Mouse (Mus musculus) hindbrain, embryonic 10.5 days (tissue): ENCODE measurements around the gene Vmn1r59. TPM values are rescaled to one million over a fixed set of nuclear protein-coding genes. Genes with fewer than 3 reads are reported as not detected.
"Not testable (repeated sequence)": the region's sequence is repeated elsewhere in the genome, so short reads cannot be mapped to it uniquely, and the experiment has no call there.

Experiments
- DNase-seq: peaks from one replicate; pipeline ENCODE4 v3.0.0-alpha.2; 2017; ENCODE audit warnings: low spot score
- H3K27ac ChIP-seq: fragments of 300-500 bp; sonication (generic); 2 replicates; pipeline ENCODE4 v1.5.1; 2016; ENCODE audit warnings: mild to moderate bottlenecking, moderate library complexity
- H3K27me3 ChIP-seq: fragments of 300-500 bp; sonication (generic); 2 replicates; pipeline ENCODE4 v1.6.1; 2016; ENCODE audit warnings: mild to moderate bottlenecking; ENCODE audit not compliant: poor library complexity, insufficient read depth, severe bottlenecking
- H3K36me3 ChIP-seq: fragments of 300-500 bp; sonication (generic); 2 replicates; pipeline ENCODE4 v1.6.1; 2016; ENCODE audit warnings: mild to moderate bottlenecking, moderate library complexity
- H3K4me1 ChIP-seq: fragments of 300-500 bp; sonication (generic); replicated peaks from 2 replicates; pipeline ENCODE4 v1.6.1; 2016; ENCODE audit warnings: mild to moderate bottlenecking
- H3K4me3 ChIP-seq: fragments of 300-500 bp; sonication (generic); 2 replicates; pipeline ENCODE4 v1.5.1; 2016; ENCODE audit warnings: mild to moderate bottlenecking, moderate library complexity
- H3K9me3 ChIP-seq: fragments of 300-500 bp; sonication (generic); 2 replicates; pipeline ENCODE4 v1.6.1; 2016; ENCODE audit warnings: mild to moderate bottlenecking, moderate library complexity
- WGBS: fragments of 180-500 bp; shearing (Covaris S2); methylation state at CpG from one replicate; pipeline ENCODE4 v1.1.7; 2016; 5-methylcytosine and 5-hydroxymethylcytosine counted together
- polyA plus RNA-seq: library from polyadenylated mRNA; unstranded; fragments of >200 nt; fragmentation: Nextera tagmentation; extraction: Ambion mirVana; gene quantifications from 2 replicates; pipeline ENCODE4 v1.2.1, GENCODE M21; 2016

The Vmn1r59 gene
- not detected in 2 replicates for polyA plus RNA-seq

GRCm38 (mm10) chr7:5456674-5457073 lies at the start of gene Vmn1r59:
TSS of gene Vmn1r59 (minus strand) at chr7:5456774.
- no peak within 1 kb of the TSS for H3K4me3 ChIP-seq
- DNase-seq, result no peak
- no peaks in the 10 kb centered on the region for H3K36me3 ChIP-seq
- peaks cover 47% of the 10 kb centered on the region for H3K9me3 ChIP-seq
- H3K27me3 ChIP-seq, result no peaks in the 10 kb centered on the region
- no peak within 1 kb of the TSS for H3K27ac ChIP-seq
- no peaks in the 10 kb centered on the region for H3K4me1 ChIP-seq

- not testable (repeated sequence) for DNase-seq, H3K36me3 ChIP-seq, H3K4me3 ChIP-seq
Measured at GRCm38 (mm10) chr7:5493856-5494255, 37.3 kb upstream of the Vmn1r59 start, which contains the start of gene Vmn2r28. TSS of gene Vmn2r28 (minus strand) at chr7:5493956.

GRCm38 (mm10) chr7:5454011-5454410 lies 2.6 kb downstream of the Vmn1r59 start:
- WGBS, result 76% methylated on average over 3 of the region's 3 CpGs
- not testable (repeated sequence) for DNase-seq

More at GRCm38 (mm10) chr7:5493856-5494255, 37.3 kb upstream of the Vmn1r59 start, which contains the start of gene Vmn2r28:
- H3K27ac ChIP-seq, H3K27me3 ChIP-seq, H3K9me3 ChIP-seq, H3K4me1 ChIP-seq: not testable (repeated sequence)

GRCm38 (mm10) chr7:5448627-5449026 lies 7.9 kb downstream of the Vmn1r59 start:
- H3K4me3 ChIP-seq, result no peak overlapping the region
- no peak for DNase-seq
- no peaks in the 10 kb centered on the region for H3K4me1 ChIP-seq
- no peak overlapping the region for H3K27ac ChIP-seq
- peaks cover 35% of the 10 kb centered on the region for H3K9me3 ChIP-seq
- no peaks in the 10 kb centered on the region for H3K27me3 ChIP-seq
- H3K36me3 ChIP-seq, result no peaks in the 10 kb centered on the region

More at GRCm38 (mm10) chr7:5454011-5454410, 2.6 kb downstream of the Vmn1r59 start:
- H3K9me3 ChIP-seq, result peaks cover 51% of the 10 kb centered on the region
- H3K27ac ChIP-seq, H3K27me3 ChIP-seq, H3K4me1 ChIP-seq, H3K4me3 ChIP-seq, H3K36me3 ChIP-seq: not testable (repeated sequence)

- H3K36me3 ChIP-seq, H3K4me1 ChIP-seq: not testable (repeated sequence)
Measured at GRCm38 (mm10) chr7:5413296-5413695, 43.3 kb downstream of the Vmn1r59 start, which contains the start of gene Vmn1r58. TSS of gene Vmn1r58 (minus strand) at chr7:5413396.

GRCm38 (mm10) chr7:5406201-5406600 lies 50.4 kb downstream of the Vmn1r59 start:
- Histone ChIP-seq H3K36me3 (no peaks in the 10 kb centered on the region), H3K4me3 (no peak overlapping the region), H3K9me3 (peaks cover 59% of the 10 kb centered on the region), H3K27me3 (no peaks in the 10 kb centered on the region), H3K27ac (no peak overlapping the region), H3K4me1 (no peaks in the 10 kb centered on the region)
- DNase-seq, result no peak
- WGBS, result 60% methylated on average over 2 of the region's 2 CpGs

More at GRCm38 (mm10) chr7:5413296-5413695, 43.3 kb downstream of the Vmn1r59 start, which contains the start of gene Vmn1r58:
- H3K27me3 ChIP-seq, H3K27ac ChIP-seq, DNase-seq, H3K4me3 ChIP-seq: not testable (repeated sequence)
- H3K9me3 ChIP-seq, result peaks cover 22% of the 10 kb centered on the region

Other genes starting within 250 kb of the Vmn1r59 start
- gene Vmn1r57, start 238.3 kb downstream of the Vmn1r59 start, polyA plus RNA-seq, result not detected in 2 replicates
- not detected in 2 replicates for gene Gm5065, start 106.2 kb downstream of the Vmn1r59 start, polyA plus RNA-seq
- not detected in 2 replicates for gene Nlrp2, start 105.7 kb downstream of the Vmn1r59 start, polyA plus RNA-seq
- gene Vmn1r58, start 43.4 kb downstream of the Vmn1r59 start, polyA plus RNA-seq, result not detected in 2 replicates
- not detected in 2 replicates for gene Vmn2r28, start 37.2 kb upstream of the Vmn1r59 start, polyA plus RNA-seq
- gene Vmn1r60, start 90.5 kb upstream of the Vmn1r59 start, polyA plus RNA-seq, result not detected in 2 replicates
- gene Vmn1r61, start 156.5 kb upstream of the Vmn1r59 start, polyA plus RNA-seq, result not detected in 2 replicates
- gene Vmn1r62, start 216.9 kb upstream of the Vmn1r59 start, polyA plus RNA-seq, result not detected in 2 replicates